Mouse (Mus musculus): Measurements from ENCODE around the gene Tada2b.

DNA sequence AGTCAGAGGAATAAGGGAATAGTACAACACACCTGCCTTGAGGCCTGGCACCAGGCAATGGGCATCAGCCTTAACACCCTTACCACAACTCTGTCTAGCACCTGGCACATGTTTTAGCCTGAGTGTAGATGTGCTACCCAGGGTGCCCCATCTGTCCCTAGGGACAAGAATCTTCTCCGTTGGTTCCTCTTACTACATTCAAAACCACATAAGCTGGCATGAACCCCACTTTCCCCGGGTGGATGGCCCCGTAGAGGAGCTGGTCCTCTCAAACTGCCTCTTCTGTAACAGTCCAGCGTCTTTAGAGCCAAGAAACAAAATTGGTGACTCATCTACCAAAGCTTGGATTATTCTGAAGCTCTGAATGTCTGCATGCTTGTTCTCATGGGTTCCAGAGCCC, 3.7 kb downstream of the Tada2b start:
- TF ChIP-seq CTCF (IDR thresholded peaks at IDR 0.05 in 2 of 3, conservative IDR thresholded peaks at IDR 0.05 in 1 of 3; ENCODE audit: control insufficient read depth in 1 of 3, insufficient read depth in 1 of 3, low read depth in 2 of 3, low read length in 3 of 3, poor library complexity in 1 of 3, severe bottlenecking in 1 of 3) (no peak), MAFK (IDR thresholded peaks at IDR 0.05; ENCODE audit: borderline replicate concordance, low read depth, low read length) (no peak), SMC3 (IDR thresholded peaks at IDR 0.05; ENCODE audit: low read depth, low read length) (no peak), POLR2AphosphoS2 (IDR thresholded peaks at IDR 0.05; ENCODE audit: low read length) (no peak), TAL1 (IDR thresholded peaks at IDR 0.05; ENCODE audit: low read length) (no peak), GABPA (IDR thresholded peaks at IDR 0.05; ENCODE audit: low read depth, low read length) (no peak), ZKSCAN1 (IDR thresholded peaks at IDR 0.05; ENCODE audit: low read depth, low read length) (no peak), POLR2A (IDR thresholded peaks at IDR 0.05; ENCODE audit: control insufficient read depth in 1 of 2, insufficient read depth in 1 of 2, low read depth in 1 of 2, low read length in 2 of 2, poor library complexity in 1 of 2) (no peak)

All from MEL (cell line).